Mouse (Mus musculus): Measurements from ENCODE around the gene Uhmk1. TPM values are rescaled to one million over a fixed set of nuclear protein-coding genes. Genes with fewer than 3 reads are reported as not detected.

Gene Uhmk1
- total and polyA plus RNA-seq, 3 experiments, result 22.7 to 32.5 (median 25.0) TPM

DNA sequence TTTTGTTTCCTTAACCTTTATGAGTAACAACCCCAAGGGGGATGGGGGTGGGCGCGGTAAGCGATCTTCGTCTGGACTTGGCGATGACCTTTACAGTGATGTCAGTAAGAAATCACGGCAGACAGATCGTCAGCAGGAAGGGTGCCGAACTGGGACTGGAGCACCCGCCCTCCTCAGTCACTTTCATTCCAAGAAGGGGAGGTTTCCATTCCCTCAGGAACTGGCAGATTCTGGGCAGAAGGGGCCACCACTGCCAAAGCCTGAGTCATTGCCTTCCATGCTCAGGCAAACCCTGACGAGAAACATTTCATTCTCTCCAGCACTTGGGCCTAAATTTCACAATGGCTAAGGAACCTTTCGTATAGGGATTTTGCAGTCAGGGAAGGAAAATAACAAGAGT lies 26.6 kb downstream of the Uhmk1 start:
- Histone ChIP-seq H3K27me3 (replicated peaks) (no peaks in the 10 kb centered on the region), H3K9ac (ENCODE audit: insufficient read depth, low read depth) (no peak overlapping the region), H3K4me2 (ENCODE audit: insufficient read depth, low read depth, poor library complexity, severe bottlenecking) (no peak overlapping the region), H3K27ac (ENCODE audit: insufficient read depth, low read depth) (no peak overlapping the region), H3K9me3 (replicated peaks; ENCODE audit: low read length) (no peaks in the 10 kb centered on the region), H3K4me3 (replicated peaks in 1 of 3; ENCODE audit: low read depth in 2 of 3, low read length in 2 of 3, poor library complexity in 1 of 3) (no peak overlapping the region), H3K79me2 (replicated peaks; ENCODE audit: control insufficient read depth, extremely low read depth, insufficient read depth, poor library complexity, severe bottlenecking) (no peaks in the 10 kb centered on the region), H3K36me3 (replicated peaks in 1 of 2; ENCODE audit: control insufficient read depth in 1 of 2, insufficient read depth in 1 of 2, low read length in 1 of 2) (peaks cover 3 to 22% of the 10 kb centered on the region in 2 experiments), H3K4me1 (ENCODE audit: control insufficient read depth in 1 of 2, insufficient read depth in 2 of 2) (peaks cover 2 to 4% of the 10 kb centered on the region in 2 experiments; a peak in 3 of 4 replicates)
- TF ChIP-seq ETS1 (conservative IDR thresholded peaks at IDR 0.05; ENCODE audit: low read depth, low read length), result no peak
- no peak for TF ChIP-seq ELF1 (IDR thresholded peaks at IDR 0.05; ENCODE audit: low read depth, low read length)
- TF ChIP-seq NELFE (IDR thresholded peaks at IDR 0.05; ENCODE audit: low read depth, low read length), result no peak
- TF ChIP-seq MYC (IDR thresholded peaks at IDR 0.05; ENCODE audit: low read depth, low read length), result no peak
- TF ChIP-seq TCF12 (IDR thresholded peaks at IDR 0.05; ENCODE audit: low read depth, low read length), result no peak
- no peak for TF ChIP-seq UBTF (IDR thresholded peaks at IDR 0.05; ENCODE audit: low read depth, low read length)
- TF ChIP-seq JUN (IDR thresholded peaks at IDR 0.05; ENCODE audit: insufficient read depth, low read depth, low read length), result no peak
- TF ChIP-seq IRF4 (IDR thresholded peaks at IDR 0.05; ENCODE audit: low read depth, low read length), result no peak
- TF ChIP-seq HCFC1 (IDR thresholded peaks at IDR 0.05; ENCODE audit: low read depth, low read length), result no peak
- no peak for TF ChIP-seq CTCF (conservative IDR thresholded peaks at IDR 0.05 in 1 of 2, IDR thresholded peaks at IDR 0.05 in 1 of 2; ENCODE audit: low read depth in 2 of 2, low read length in 2 of 2)
- TF ChIP-seq NRF1 (IDR thresholded peaks at IDR 0.05; ENCODE audit: low read depth, low read length), result no peak
- no peak for TF ChIP-seq JUND (conservative IDR thresholded peaks at IDR 0.05; ENCODE audit: low read depth, low read length)
- TF ChIP-seq SMC3 (IDR thresholded peaks at IDR 0.05; ENCODE audit: low read depth, low read length), result no peak
- no peak for TF ChIP-seq SIN3A (IDR thresholded peaks at IDR 0.05; ENCODE audit: low read length)
- no peak for TF ChIP-seq POLR2AphosphoS2 (IDR thresholded peaks at IDR 0.05; ENCODE audit: low read depth, low read length)
- no peak for TF ChIP-seq PAX5 (IDR thresholded peaks at IDR 0.05; ENCODE audit: low read length)
- no peak for TF ChIP-seq ZNF384 (IDR thresholded peaks at IDR 0.05; ENCODE audit: low read depth, low read length)
- TF ChIP-seq MAZ (IDR thresholded peaks at IDR 0.05; ENCODE audit: low read depth, low read length), result no peak
- DNase-seq (ENCODE audit: extremely low read depth), result no peak
- dilution Hi-C loops (cut with MboI; ENCODE audit: extremely low pct_ligation_motif_present, extremely low pct_unique_long_range_greater_than_20kb, low sequenced_read_pairs) (no loop called here), in situ Hi-C loops (cut with MboI; ENCODE audit: low pct_ligation_motif_present, low pct_unique_long_range_greater_than_20kb, low sequenced_read_pairs) (no loop called here)

DNA sequence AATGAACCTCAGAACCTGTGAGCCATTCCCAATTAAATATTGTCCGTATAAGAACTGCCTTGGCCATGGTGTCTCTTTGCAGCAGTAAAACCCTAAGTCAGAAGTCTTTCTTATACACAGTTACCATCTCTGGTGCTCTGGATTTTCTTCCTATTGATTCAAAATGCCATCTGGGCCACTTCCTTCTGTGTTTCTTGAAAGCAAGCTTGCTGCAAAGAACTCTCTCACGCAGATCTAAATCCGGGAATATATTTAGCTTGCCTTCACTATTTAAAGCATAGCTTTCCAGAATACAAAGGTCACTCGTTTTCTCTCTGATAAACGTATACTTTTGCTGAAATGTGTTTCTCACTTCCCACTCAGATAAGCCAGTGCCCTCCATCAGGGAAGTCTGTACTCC lies 28.7 kb downstream of the Uhmk1 start:
- Histone ChIP-seq H3K9me3 (replicated peaks; ENCODE audit: low read length) (no peaks in the 10 kb centered on the region), H3K79me2 (replicated peaks; ENCODE audit: control insufficient read depth, extremely low read depth, insufficient read depth, poor library complexity, severe bottlenecking) (no peaks in the 10 kb centered on the region), H3K4me1 (ENCODE audit: control insufficient read depth in 1 of 2, insufficient read depth in 2 of 2) (peaks cover 2 to 4% of the 10 kb centered on the region in 2 experiments; a peak in 3 of 4 replicates), H3K36me3 (replicated peaks in 1 of 2; ENCODE audit: control insufficient read depth in 1 of 2, insufficient read depth in 1 of 2, low read length in 1 of 2) (peaks cover 0 to 5% of the 10 kb centered on the region in 2 experiments), H3K4me2 (ENCODE audit: insufficient read depth, low read depth, poor library complexity, severe bottlenecking) (no peak overlapping the region), H3K9ac (ENCODE audit: insufficient read depth, low read depth) (no peak overlapping the region), H3K27ac (ENCODE audit: insufficient read depth, low read depth) (no peak overlapping the region), H3K27me3 (replicated peaks) (no peaks in the 10 kb centered on the region), H3K4me3 (replicated peaks in 1 of 3; ENCODE audit: low read depth in 2 of 3, low read length in 2 of 3, poor library complexity in 1 of 3) (no peak overlapping the region)
- dilution Hi-C loops (cut with MboI; ENCODE audit: extremely low pct_ligation_motif_present, extremely low pct_unique_long_range_greater_than_20kb, low sequenced_read_pairs) (no loop called here), in situ Hi-C loops (cut with MboI; ENCODE audit: low pct_ligation_motif_present, low pct_unique_long_range_greater_than_20kb, low sequenced_read_pairs) (no loop called here)
- TF ChIP-seq MXI1 (IDR thresholded peaks at IDR 0.05; ENCODE audit: low read depth, low read length), result no peak
- TF ChIP-seq MAX (IDR thresholded peaks at IDR 0.05; ENCODE audit: low read length), result no peak
- no peak for TF ChIP-seq SMC3 (IDR thresholded peaks at IDR 0.05; ENCODE audit: low read depth, low read length)
- TF ChIP-seq MYC (IDR thresholded peaks at IDR 0.05; ENCODE audit: low read depth, low read length), result no peak
- TF ChIP-seq HCFC1 (IDR thresholded peaks at IDR 0.05; ENCODE audit: low read depth, low read length), result no peak
- TF ChIP-seq ZKSCAN1 (IDR thresholded peaks at IDR 0.05; ENCODE audit: borderline replicate concordance, low read depth, low read length), result no peak
- TF ChIP-seq NELFE (IDR thresholded peaks at IDR 0.05; ENCODE audit: low read depth, low read length), result no peak
- TF ChIP-seq POLR2A (IDR thresholded peaks at IDR 0.05; ENCODE audit: low read depth, low read length), result no peak
- no peak for TF ChIP-seq USF2 (conservative IDR thresholded peaks at IDR 0.05; ENCODE audit: low read depth, low read length)
- TF ChIP-seq TBP (conservative IDR thresholded peaks at IDR 0.05; ENCODE audit: low read depth, low read length), result no peak
- no peak for TF ChIP-seq JUN (IDR thresholded peaks at IDR 0.05; ENCODE audit: insufficient read depth, low read depth, low read length)
- DNase-seq (ENCODE audit: extremely low read depth), result no peak

Data from CH12.LX (cell line).